Mouse (Mus musculus) intestine, embryonic 15.5 days (tissue): Measurements from ENCODE around the gene Gm28635. TPM values are rescaled to one million over a fixed set of nuclear protein-coding genes. Genes with fewer than 3 reads are reported as not detected.

ENCODE experiments used
- ATAC-seq: fragments of 200-750 bp; cut with Nextera tagmentation; 2 replicates; pipeline ENCODE4 v1.8.0; 2017; ENCODE audit warnings: moderate TSS enrichment, moderate library complexity
- H3K27ac ChIP-seq: fragments of 300-500 bp; sonication (generic); 2 replicates; pipeline ENCODE4 v1.5.1; 2015; ENCODE audit warnings: mild to moderate bottlenecking, inconsistent platforms
- H3K27me3 ChIP-seq: fragments of 300-500 bp; sonication (generic); replicated peaks from 2 replicates; pipeline ENCODE4 v1.6.1; 2015; ENCODE audit warnings: inconsistent platforms
- H3K36me3 ChIP-seq: fragments of 300-500 bp; sonication (generic); 2 replicates; pipeline ENCODE4 v1.6.1; 2015; ENCODE audit warnings: inconsistent platforms
- H3K4me1 ChIP-seq: fragments of 300-500 bp; sonication (generic); replicated peaks from 2 replicates; pipeline ENCODE4 v1.6.1; 2015; ENCODE audit warnings: inconsistent platforms
- H3K4me2 ChIP-seq: fragments of 300-500 bp; sonication (generic); replicated peaks from 2 replicates; pipeline ENCODE4 v1.6.1; 2015; ENCODE audit warnings: mild to moderate bottlenecking, inconsistent platforms
- H3K4me3 ChIP-seq: fragments of 300-500 bp; sonication (generic); replicated peaks from 2 replicates; pipeline ENCODE4 v1.5.1; 2015; ENCODE audit warnings: inconsistent platforms
- H3K9ac ChIP-seq: fragments of 300-500 bp; sonication (generic); 2 replicates; pipeline ENCODE4 v1.6.1; 2015; ENCODE audit warnings: inconsistent platforms
- H3K9me3 ChIP-seq: fragments of 300-500 bp; sonication (generic); 2 replicates; pipeline ENCODE4 v1.6.1; 2016; ENCODE audit warnings: inconsistent platforms
- WGBS: fragments of 180-500 bp; shearing (Covaris S2); methylation state at CpG from one replicate; pipeline ENCODE4 v1.1.7; 2015; 5-methylcytosine and 5-hydroxymethylcytosine counted together
- polyA plus RNA-seq: library from polyadenylated mRNA; unstranded; fragments of >200 nt; fragmentation: Nextera tagmentation; extraction: Ambion mirVana; gene quantifications from 2 replicates; pipeline ENCODE4 v1.2.1, GENCODE M21; 2015

Gm28635 gene
- polyA plus RNA-seq, 1 experiment from 2014 or later, result not detected

- Histone ChIP-seq H3K9me3 (no peaks in the 10 kb centered on the region), H3K4me1 (0 out of 2 replicates have a peak, but pooled peaks cover 6% of the 10 kb centered on the region), H3K27ac (peak overlapping the region; percentile 96), H3K4me3 (peak overlapping the region; percentile 61), H3K36me3 (no peaks in the 10 kb centered on the region), H3K4me2 (peak overlapping the region; percentile 53), H3K27me3 (no peaks in the 10 kb centered on the region), H3K9ac (peak overlapping the region; percentile 81)
- 0% methylated on average over 10 of the region's 10 CpGs for WGBS
- no peak; the same call in 1 of the 2 replicates for ATAC-seq
Observed at GRCm38 (mm10) chr2:84649674-84650073, 28.2 kb downstream of the Gm28635 start.

GRCm38 (mm10) chr2:84648369-84648768 lies 29.5 kb downstream of the Gm28635 start:
- Histone ChIP-seq H3K9me3 (no peaks in the 10 kb centered on the region), H3K4me1 (0 out of 2 replicates have a peak, but pooled peaks cover 6% of the 10 kb centered on the region), H3K36me3 (no peaks in the 10 kb centered on the region), H3K27me3 (no peaks in the 10 kb centered on the region), H3K27ac (no peak overlapping the region), H3K4me2 (peak overlapping the region; percentile 53), H3K4me3 (peak overlapping the region; percentile 33), H3K9ac (peak overlapping the region; percentile 33)
- 12% methylated on average over 6 of the region's 6 CpGs for WGBS
- no peak for ATAC-seq

- Histone ChIP-seq H3K27me3 (no peaks in the 10 kb centered on the region), H3K4me1 (0 out of 2 replicates have a peak, but pooled peaks cover 9% of the 10 kb centered on the region), H3K36me3 (no peaks in the 10 kb centered on the region), H3K4me3 (no peak overlapping the region), H3K4me2 (peak overlapping the region; percentile 53), H3K27ac (no peak overlapping the region), H3K9me3 (no peaks in the 10 kb centered on the region), H3K9ac (no peak overlapping the region)
- no peak for ATAC-seq
- WGBS, result 83% methylated on average over 6 of the region's 6 CpGs
Observed at GRCm38 (mm10) chr2:84647051-84647568, 30.7 kb downstream of the Gm28635 start.

- Histone ChIP-seq H3K9me3 (no peaks in the 10 kb centered on the region), H3K9ac (no peak overlapping the region), H3K4me2 (no peak overlapping the region), H3K27ac (no peak overlapping the region), H3K36me3 (no peaks in the 10 kb centered on the region), H3K4me3 (no peak overlapping the region), H3K4me1 (0 out of 2 replicates have a peak, but pooled peaks cover 10% of the 10 kb centered on the region), H3K27me3 (no peaks in the 10 kb centered on the region)
- ATAC-seq, result no peak
- 72% methylated on average over 1 of the region's 1 CpGs for WGBS
Observed at GRCm38 (mm10) chr2:84646138-84646537, 31.7 kb downstream of the Gm28635 start.

GRCm38 (mm10) chr2:84640833-84641232 lies 37.0 kb downstream of the Gm28635 start:
- Histone ChIP-seq H3K9ac (no peak overlapping the region), H3K4me1 (peaks cover 45% of the 10 kb centered on the region), H3K27ac (no peak overlapping the region), H3K4me3 (no peak overlapping the region), H3K27me3 (no peaks in the 10 kb centered on the region), H3K36me3 (no peaks in the 10 kb centered on the region), H3K4me2 (no peak overlapping the region), H3K9me3 (no peaks in the 10 kb centered on the region)
- ATAC-seq, result no peak

GRCm38 (mm10) chr2:84638428-84639220 lies 39.2 kb downstream of the Gm28635 start:
- Histone ChIP-seq H3K4me3 (no peak overlapping the region), H3K4me1 (peaks cover 61% of the 10 kb centered on the region), H3K4me2 (peak overlapping the region; percentile 17), H3K9me3 (no peaks in the 10 kb centered on the region), H3K27me3 (no peaks in the 10 kb centered on the region), H3K27ac (peak overlapping the region; percentile 94; the same call in 1 of the 2 replicates), H3K36me3 (no peaks in the 10 kb centered on the region), H3K9ac (no peak overlapping the region)
- no peak for ATAC-seq
- WGBS, result 35% methylated on average over 5 of the region's 5 CpGs

- H3K4me3 ChIP-seq, result no peak overlapping the region
- no peaks in the 10 kb centered on the region for H3K27me3 ChIP-seq
- H3K4me1 ChIP-seq, result peaks cover 69% of the 10 kb centered on the region
- H3K9me3 ChIP-seq, result no peaks in the 10 kb centered on the region
- H3K9ac ChIP-seq, result no peak overlapping the region
- peak overlapping the region; percentile 53 for H3K4me2 ChIP-seq
- 23% methylated on average over 6 of the region's 7 CpGs for WGBS
- ATAC-seq, result no peak
- no peaks in the 10 kb centered on the region for H3K36me3 ChIP-seq
- H3K27ac ChIP-seq, result peak overlapping the region; percentile 94
Observed at GRCm38 (mm10) chr2:84637452-84638165, 40.2 kb downstream of the Gm28635 start.

GRCm38 (mm10) chr2:84636231-84636741 lies 41.6 kb downstream of the Gm28635 start:
- Histone ChIP-seq H3K27me3 (no peaks in the 10 kb centered on the region), H3K4me2 (peak overlapping the region; percentile 53), H3K9me3 (no peaks in the 10 kb centered on the region), H3K4me1 (peaks cover 76% of the 10 kb centered on the region), H3K36me3 (no peaks in the 10 kb centered on the region), H3K4me3 (peak overlapping the region; percentile 20), H3K9ac (0 out of 2 replicates have a peak overlapping the region, but pooled peaks have one; percentile 20), H3K27ac (peak overlapping the region; percentile 94)
- peak; percentile 86 for ATAC-seq
- 13% methylated on average over 8 of the region's 8 CpGs for WGBS

- H3K4me3 ChIP-seq, result peak overlapping the region; percentile 20
- peak; percentile 91 for ATAC-seq
- peak overlapping the region; percentile 35 for H3K9ac ChIP-seq
- no peaks in the 10 kb centered on the region for H3K36me3 ChIP-seq
- no peaks in the 10 kb centered on the region for H3K9me3 ChIP-seq
- 2% methylated on average over 2 of the region's 2 CpGs for WGBS
- H3K4me1 ChIP-seq, result peaks cover 71% of the 10 kb centered on the region
- H3K27me3 ChIP-seq, result no peaks in the 10 kb centered on the region
- H3K4me2 ChIP-seq, result peak overlapping the region; percentile 53
- peak overlapping the region; percentile 94 for H3K27ac ChIP-seq
Observed at GRCm38 (mm10) chr2:84635611-84636010, 42.2 kb downstream of the Gm28635 start.

- Histone ChIP-seq H3K4me3 (peak overlapping the region; percentile 20; the same call in 1 of the 2 replicates), H3K27me3 (no peaks in the 10 kb centered on the region), H3K36me3 (no peaks in the 10 kb centered on the region), H3K27ac (peak overlapping the region; percentile 94), H3K9ac (peak overlapping the region; percentile 35), H3K4me1 (peaks cover 70% of the 10 kb centered on the region), H3K4me2 (peak overlapping the region; percentile 53), H3K9me3 (no peaks in the 10 kb centered on the region)
- WGBS, result 20% methylated on average over 4 of the region's 4 CpGs
- no peak for ATAC-seq
Observed at GRCm38 (mm10) chr2:84634934-84635482, 42.8 kb downstream of the Gm28635 start.

GRCm38 (mm10) chr2:84634006-84634405 lies 43.8 kb downstream of the Gm28635 start:
- H3K36me3 ChIP-seq, result no peaks in the 10 kb centered on the region
- peak overlapping the region; percentile 94 for H3K27ac ChIP-seq
- H3K9me3 ChIP-seq, result no peaks in the 10 kb centered on the region
- peak; percentile 32 for ATAC-seq
- H3K9ac ChIP-seq, result peak overlapping the region; percentile 26; the same call in 1 of the 2 replicates
- H3K4me3 ChIP-seq, result 0 out of 2 replicates have a peak overlapping the region, but pooled peaks have one; percentile 3
- peaks cover 64% of the 10 kb centered on the region for H3K4me1 ChIP-seq
- no peaks in the 10 kb centered on the region for H3K27me3 ChIP-seq
- 32% methylated on average over 4 of the region's 4 CpGs for WGBS
- peak overlapping the region; percentile 53 for H3K4me2 ChIP-seq

GRCm38 (mm10) chr2:84632999-84633398 lies 44.8 kb downstream of the Gm28635 start:
- Histone ChIP-seq H3K27ac (peak overlapping the region; percentile 59), H3K27me3 (no peaks in the 10 kb centered on the region), H3K9me3 (no peaks in the 10 kb centered on the region), H3K4me1 (peaks cover 59% of the 10 kb centered on the region), H3K36me3 (no peaks in the 10 kb centered on the region), H3K9ac (no peak overlapping the region), H3K4me2 (peak overlapping the region; percentile 25), H3K4me3 (no peak overlapping the region)
- peak; percentile 66 for ATAC-seq
- 3% methylated on average over 3 of the region's 3 CpGs for WGBS
